Mouse (Mus musculus): Measurements from ENCODE around the gene Slc7a8.

DNA sequence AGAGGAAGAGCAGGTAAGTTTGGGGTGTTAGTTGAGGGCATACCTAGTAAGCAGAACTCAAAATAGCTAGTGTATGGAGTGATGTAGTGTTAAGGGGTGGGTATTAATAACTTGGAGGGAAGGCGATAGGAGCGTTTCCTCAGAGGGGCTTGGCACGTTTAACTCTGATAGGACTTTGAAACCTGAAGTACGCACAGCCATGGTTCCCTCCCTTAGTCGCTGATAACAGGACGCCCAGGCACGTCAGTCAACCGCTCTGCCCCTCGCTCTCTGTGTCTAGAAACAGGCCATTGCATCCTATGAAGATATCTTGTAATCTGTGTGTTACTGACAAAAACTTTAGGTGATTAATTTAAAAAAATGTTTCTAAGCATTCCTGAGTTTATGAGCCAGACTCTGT is 35.7 kb downstream of the Slc7a8 start:
- TF ChIP-seq CTCF (IDR thresholded peaks at IDR 0.05; ENCODE audit: low read depth, low read length) (no peak), GATA1 (IDR thresholded peaks at IDR 0.05; ENCODE audit: borderline replicate concordance, low read length) (no peak), GATA2 (IDR thresholded peaks at IDR 0.05; ENCODE audit: borderline replicate concordance, low read depth, low read length) (no peak), TAL1 (conservative IDR thresholded peaks at IDR 0.05; ENCODE audit: low read depth, low read length) (no peak), POLR2AphosphoS5 (IDR thresholded peaks at IDR 0.05; ENCODE audit: insufficient replicate concordance, low read depth, low read length) (no peak)

Data from G1E (cell line).